Mouse (Mus musculus) lung, postnatal 4 days (tissue): ENCODE data around the gene Lrrfip1.

Experiments used
- DNase-seq, 2 experiments: peaks; one replicate each; pipeline ENCODE4 v3.0.0; 2021

Gene Lrrfip1

GRCm38 (mm10) chr1:90998891-90999611 lies 514 bp downstream of the Lrrfip1 start:
- peak in 1 of 2 experiments; percentile 9 for DNase-seq

GRCm38 (mm10) chr1:90999911-91000601 lies 1.5 kb downstream of the Lrrfip1 start:
- no peak for DNase-seq

DNA sequence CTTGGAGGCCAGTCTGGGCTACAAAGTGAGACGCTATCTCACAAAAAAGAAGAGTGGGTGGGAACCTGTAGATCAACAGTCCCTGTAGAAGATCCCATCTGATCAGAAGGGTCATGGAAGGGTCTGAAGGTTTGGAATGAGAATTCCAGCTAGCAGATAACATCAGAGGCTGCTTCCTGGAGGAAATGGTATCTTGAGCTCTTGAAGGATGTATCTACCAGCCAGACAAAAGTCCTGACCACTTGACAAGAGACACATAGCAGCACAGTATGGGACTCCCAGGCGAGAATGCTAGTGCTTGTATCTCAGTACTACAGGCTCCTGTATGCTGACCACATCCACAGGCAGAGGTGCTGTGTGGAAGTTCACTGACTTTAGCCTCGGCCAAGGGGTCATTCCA lies 2.6 kb downstream of the Lrrfip1 start:
- DNase-seq: no peak

DNA sequence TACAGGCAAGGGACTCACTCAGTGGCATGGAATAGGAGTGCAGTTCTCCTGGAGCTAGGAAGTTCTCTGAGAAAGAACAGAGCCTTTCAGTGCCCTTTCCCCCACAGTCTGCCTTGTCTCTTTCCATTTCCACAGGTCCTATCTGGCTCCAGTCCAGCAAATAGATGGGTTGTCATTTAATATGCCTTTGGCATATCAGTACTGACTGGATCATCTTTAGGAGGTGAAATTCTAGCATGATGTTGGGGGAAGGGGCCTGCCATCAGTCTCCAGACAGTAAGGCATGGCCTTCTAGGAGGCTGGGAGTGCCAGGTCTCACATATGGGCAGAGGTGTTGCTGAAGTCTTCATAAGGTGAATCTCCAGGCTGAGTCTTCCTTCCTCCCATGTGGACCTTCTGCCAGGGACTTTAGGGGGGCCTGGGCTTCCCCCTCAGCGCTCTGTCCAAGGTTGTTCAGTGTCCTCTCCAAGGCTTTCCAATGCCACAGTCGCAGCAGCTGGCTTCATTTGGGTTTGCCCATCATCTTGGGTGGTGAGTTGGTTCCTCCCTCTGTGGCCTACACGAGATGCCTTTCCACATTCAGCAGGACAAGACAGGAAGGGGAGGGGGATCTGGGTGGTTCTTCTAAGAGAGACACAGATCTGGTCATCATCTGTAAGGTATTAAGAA lies 3.5 kb downstream of the Lrrfip1 start:
- no peak for DNase-seq

GRCm38 (mm10) chr1:91002641-91003040 lies 4.1 kb downstream of the Lrrfip1 start:
- no peak for DNase-seq

DNA sequence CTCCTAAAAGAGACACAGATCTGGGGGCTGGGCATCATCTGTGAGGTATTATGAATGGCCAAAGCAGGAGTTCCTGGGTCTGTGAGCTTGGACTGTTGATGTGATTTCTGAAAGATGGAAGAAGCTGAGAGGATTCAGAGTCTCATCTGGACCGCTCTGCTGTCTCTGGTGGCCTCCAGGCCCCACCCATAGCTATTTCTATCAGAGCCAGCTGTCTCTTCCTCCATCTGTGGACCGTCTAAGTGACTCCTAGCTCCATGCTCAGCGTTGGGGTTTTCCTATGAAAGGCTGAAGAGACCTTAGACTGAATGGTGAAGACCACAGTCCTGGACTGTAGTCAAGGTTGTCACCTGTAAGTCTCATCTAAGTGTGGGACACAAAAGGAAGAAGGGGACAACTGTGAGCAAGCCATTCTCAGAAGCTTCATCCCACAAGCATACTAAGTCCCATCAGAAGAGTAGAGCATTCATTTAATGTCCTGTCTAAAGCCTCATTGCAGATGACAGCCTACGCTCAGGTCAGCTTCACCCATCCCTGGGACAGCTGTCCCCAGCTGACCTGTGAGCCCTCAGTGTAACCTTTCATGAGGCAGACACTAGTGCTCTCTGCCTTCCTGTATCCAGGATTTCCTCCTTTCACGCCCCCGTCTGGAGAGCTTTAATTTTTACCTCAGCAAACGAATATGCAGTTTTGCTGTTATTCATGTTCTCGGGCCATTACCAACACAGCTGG lies 5.2 kb downstream of the Lrrfip1 start:
- no peak for DNase-seq

GRCm38 (mm10) chr1:91006037-91006436 lies 7.5 kb downstream of the Lrrfip1 start:
- DNase-seq: no peak

DNA sequence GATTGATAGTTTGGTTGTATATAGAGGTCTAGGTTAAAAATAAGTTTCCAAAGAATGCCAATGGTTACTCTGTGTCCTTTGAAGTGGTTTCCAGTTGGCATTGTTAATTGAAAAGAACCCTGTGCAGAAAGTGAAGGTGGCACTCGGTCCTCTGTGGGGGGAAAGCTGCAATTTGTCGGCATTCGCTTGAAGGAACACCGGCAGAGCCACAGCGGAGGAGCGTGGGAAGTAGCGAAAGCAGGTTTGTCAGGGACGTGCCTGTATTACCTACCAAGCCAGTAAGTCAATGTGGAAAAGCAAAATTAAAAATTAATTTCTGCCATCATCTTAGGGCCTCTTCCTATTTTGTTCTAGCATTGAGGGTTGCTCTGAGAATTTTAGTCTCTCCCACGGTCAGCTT lies 8.2 kb downstream of the Lrrfip1 start:
- DNase-seq: no peak

GRCm38 (mm10) chr1:91008147-91008682 lies 9.7 kb downstream of the Lrrfip1 start:
- no peak for DNase-seq

DNA sequence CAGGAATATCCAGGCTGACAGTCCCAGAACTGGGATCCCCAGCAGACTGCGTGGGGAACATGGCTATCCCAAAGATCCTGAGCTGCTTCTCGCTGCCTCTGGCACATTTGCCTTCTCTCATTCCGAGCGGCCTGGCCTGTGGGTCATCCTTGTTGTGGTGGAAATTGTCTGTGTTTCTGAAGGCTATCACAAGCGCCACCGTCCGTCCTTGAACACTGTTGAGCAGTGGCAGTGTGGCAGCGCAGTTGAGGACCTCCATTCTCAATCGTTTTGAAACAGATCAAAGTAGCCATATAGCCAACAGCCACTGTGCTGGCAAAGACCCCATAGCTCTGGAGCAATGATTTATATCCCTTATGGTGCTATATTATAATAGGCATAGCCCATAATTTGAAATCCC lies 10.2 kb downstream of the Lrrfip1 start:
- no peak for DNase-seq

DNA sequence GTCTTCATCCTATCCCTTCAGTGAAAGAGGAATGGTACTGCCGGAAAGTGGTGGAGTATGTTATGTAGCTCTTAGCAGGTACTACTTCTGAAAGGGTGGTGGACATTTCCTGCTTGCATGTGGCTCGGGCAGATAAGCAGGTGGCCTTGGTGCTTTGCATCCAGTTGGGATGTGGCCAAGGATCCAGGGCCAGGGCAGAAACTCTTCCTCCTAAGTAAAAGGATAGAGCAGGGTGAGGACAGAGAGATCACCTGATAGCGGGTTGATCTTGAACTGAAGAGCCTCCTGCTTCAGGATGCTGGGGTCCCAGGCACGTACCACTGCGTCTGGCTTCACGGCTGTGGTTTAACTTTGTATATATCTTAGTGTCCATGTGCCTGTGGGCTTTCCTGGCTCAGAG lies 10.7 kb downstream of the Lrrfip1 start:
- no peak for DNase-seq

- DNase-seq: no peak
Measured at GRCm38 (mm10) chr1:91010216-91010615, 11.7 kb downstream of the Lrrfip1 start.

DNA sequence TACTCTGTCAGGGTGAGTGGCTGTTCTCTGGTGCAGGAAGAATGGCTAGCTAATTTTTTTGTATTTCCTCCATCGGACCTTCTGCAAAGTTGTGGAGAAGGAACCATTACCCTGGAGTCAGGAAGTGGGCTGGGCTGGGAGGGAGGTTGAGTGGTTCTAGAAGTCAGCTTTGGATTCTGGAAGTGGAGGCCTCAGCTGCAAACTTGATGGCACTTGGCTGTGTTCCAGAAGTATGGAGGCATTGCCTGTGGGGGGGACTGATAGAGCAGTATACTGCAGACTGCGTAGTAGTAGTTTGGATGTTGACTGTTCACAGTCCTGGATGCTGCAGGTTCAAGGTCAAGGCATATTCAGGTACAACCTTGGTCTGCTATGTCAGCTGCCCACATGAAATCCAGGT lies 12.2 kb downstream of the Lrrfip1 start:
- DNase-seq: no peak

- DNase-seq: peak in 1 of 2 experiments; percentile 5
Measured at GRCm38 (mm10) chr1:91011336-91011735, 12.8 kb downstream of the Lrrfip1 start.

- DNase-seq: peak in 1 of 2 experiments; percentile 42
Measured at GRCm38 (mm10) chr1:91013803-91014202, 15.3 kb downstream of the Lrrfip1 start.

DNA sequence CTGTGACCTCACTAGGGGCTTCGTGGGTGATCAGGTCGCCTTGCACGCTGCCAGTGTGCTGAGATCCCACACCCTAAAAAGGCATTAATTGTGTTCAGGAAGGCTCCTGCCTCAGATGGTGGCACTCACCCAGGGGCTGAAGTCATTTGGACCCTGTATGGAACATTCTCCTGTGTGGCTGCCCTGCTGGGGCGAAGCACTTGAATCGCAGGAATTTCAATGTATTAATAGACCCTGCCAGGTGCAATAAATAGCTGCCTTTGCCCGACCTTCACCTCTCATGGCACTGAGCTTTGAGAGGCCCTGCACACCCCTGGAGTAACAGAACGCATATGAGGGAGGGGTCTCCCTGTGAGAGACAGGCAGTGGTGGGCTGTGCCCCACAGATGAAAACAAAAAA lies 17.0 kb downstream of the Lrrfip1 start:
- peak in 1 of 2 experiments; percentile 29 for DNase-seq

- peak; percentile 51 to 69 for DNase-seq
Measured at GRCm38 (mm10) chr1:91017111-91017758, 18.7 kb downstream of the Lrrfip1 start.

GRCm38 (mm10) chr1:91019346-91019745 lies 20.8 kb downstream of the Lrrfip1 start:
- no peak for DNase-seq

- peak in 1 of 2 experiments; percentile 19 for DNase-seq
Measured at GRCm38 (mm10) chr1:91021304-91021703, 22.8 kb downstream of the Lrrfip1 start.

- DNase-seq: peak in 1 of 2 experiments; percentile 35
Measured at GRCm38 (mm10) chr1:91022157-91022895, 23.8 kb downstream of the Lrrfip1 start.

DNA sequence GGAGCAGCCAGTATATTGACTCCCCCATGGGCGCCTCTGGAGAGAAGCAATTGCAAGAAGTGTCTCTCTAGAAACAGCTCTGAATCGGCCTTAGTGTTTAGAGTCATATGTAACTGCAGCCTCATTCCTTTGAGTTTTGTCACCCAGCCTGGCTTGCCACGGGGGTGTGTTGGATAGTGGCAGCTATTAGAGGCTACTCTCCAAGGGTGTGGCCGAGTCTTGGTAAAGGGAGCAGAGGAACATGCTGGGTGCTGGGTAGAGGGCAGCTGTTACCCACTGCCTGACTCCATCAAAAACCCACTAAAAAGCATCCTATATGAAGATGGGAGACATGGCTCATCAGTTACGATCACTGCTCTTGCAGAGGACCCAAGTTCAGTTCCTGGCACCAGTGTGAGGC lies 24.7 kb downstream of the Lrrfip1 start:
- DNase-seq: peak in 1 of 2 experiments; percentile 20

DNA sequence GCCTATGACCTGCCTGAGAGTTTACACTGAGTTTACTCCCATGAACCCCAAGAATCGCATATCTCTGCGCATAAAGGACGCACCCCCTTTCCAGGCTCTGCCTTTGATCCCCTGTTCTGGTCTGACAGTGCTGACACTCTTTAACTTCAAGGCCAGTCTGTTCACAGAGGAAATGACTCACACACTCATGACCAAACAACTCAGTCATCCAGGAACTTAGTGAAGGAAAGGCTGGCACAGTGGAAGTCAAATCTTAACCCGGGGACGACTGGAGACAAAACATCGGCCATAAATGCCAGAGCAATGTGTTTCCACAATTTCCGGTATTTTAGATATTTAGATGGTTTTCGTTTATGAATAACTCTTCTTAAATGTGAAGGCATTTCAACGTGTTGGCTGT lies 25.4 kb downstream of the Lrrfip1 start:
- peak in 1 of 2 experiments; percentile 44 for DNase-seq
